In the genomic region with DNA sequence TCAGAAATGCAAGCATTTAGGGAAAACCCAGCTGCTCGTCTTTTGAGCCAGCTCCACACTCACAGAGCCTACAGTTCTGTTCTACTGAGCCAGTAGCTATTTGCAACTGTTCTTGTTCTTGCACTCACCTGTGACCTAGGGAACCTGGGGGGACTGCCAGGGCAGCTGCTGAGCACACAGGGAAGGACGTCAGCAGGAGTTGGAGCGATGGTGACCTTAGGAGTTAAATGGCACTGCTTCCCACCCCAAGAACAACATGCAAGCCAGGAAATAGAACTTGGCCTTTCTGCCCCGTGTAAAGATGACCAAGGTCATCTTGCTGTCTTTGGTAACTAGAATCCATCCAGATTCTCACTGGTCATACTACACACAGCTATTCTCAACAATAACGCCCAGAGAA, we compare ENCODE assay signal across 22 mouse cellular contexts.
DNase-seq lines count a peak whose midpoint lies in the region; TF ChIP-seq lines count a peak whose summit lies in the region.
"Had no signal": no experiment of that assay in that cellular context is flagged by ENCODE, and none has a peak within 500 bp of the region (broad histone marks: within the 10 kb centered on the region; RNA-seq: fewer than 3 reads in every experiment).

No protein-coding gene starts in this region.

- no peaks in the 10 kb centered on the region for H3K79me2 ChIP-seq in heart, adult 2 months (replicated peaks; ENCODE audit: control insufficient read depth, insufficient read depth, low read length)

- H3K9me3 ChIP-seq in heart, embryonic 10.5 days, result no peaks in the 10 kb centered on the region
- H3K9me3 ChIP-seq: embryonic facial prominence, embryonic 10.5 days; embryonic facial prominence, embryonic 12.5 days; forebrain, embryonic 13.5 days; G1E had no signal

- H3K4me3 ChIP-seq in gastrocnemius, adult 2 months, result no peak overlapping the region
- H3K4me3 ChIP-seq in heart, adult 2 months, result no peak overlapping the region
- no peak overlapping the region for H3K4me3 ChIP-seq in heart, embryonic 10.5 days
- H3K4me3 ChIP-seq in kidney, adult 2 months (ENCODE audit: insufficient read depth, low read depth, low read length), result no peak overlapping the region
- H3K4me3 ChIP-seq: embryonic facial prominence, embryonic 10.5 days; embryonic facial prominence, embryonic 12.5 days; forebrain, embryonic 13.5 days had no signal

- H3K4me1 ChIP-seq in heart, adult 2 months (ENCODE audit: control insufficient read depth, insufficient read depth, low read length), result peaks cover 14% of the 10 kb centered on the region
- H3K4me1 ChIP-seq in heart, embryonic 10.5 days, result peaks cover 33% of the 10 kb centered on the region; the same call in 1 of the 2 replicates
- no peaks in the 10 kb centered on the region for H3K4me1 ChIP-seq in kidney, adult 2 months (ENCODE audit: control insufficient read depth, insufficient read depth, low read length)
- H3K4me1 ChIP-seq: forebrain, embryonic 13.5 days had no signal

- H3K9ac ChIP-seq in heart, adult 2 months (ENCODE audit: low read depth, low read length), result no peak overlapping the region
- H3K9ac ChIP-seq: embryonic facial prominence, embryonic 12.5 days; forebrain, embryonic 13.5 days had no signal

- peak overlapping the region; percentile 88 for H3K27ac ChIP-seq in gastrocnemius, adult 2 months
- H3K27ac ChIP-seq in heart, adult 2 months, result peak overlapping the region; percentile 15; the same call in 1 of the 2 replicates
- no peak overlapping the region for H3K27ac ChIP-seq in heart, embryonic 10.5 days
- no peak overlapping the region for H3K27ac ChIP-seq in kidney, adult 2 months (ENCODE audit: insufficient read depth, low read depth, low read length)
- H3K27ac ChIP-seq: embryonic facial prominence, embryonic 10.5 days; embryonic facial prominence, embryonic 12.5 days; forebrain, embryonic 13.5 days had no signal

- intact Hi-C loops in gastrocnemius, adult 2 months (cut with DNase I), result no loop called here
- intact Hi-C loops in gastrocnemius, postnatal 14 days (cut with DNase I; ENCODE audit: low total_unique reads), result no loop called here
- intact Hi-C loops in heart, adult 2 months (cut with DNase I), result no loop called here

- peak; percentile 58 for DNase-seq in gastrocnemius, adult 2 months
- DNase-seq in gastrocnemius, postnatal 14 days, result no peak
- DNase-seq in heart, adult 2 months, result no peak
- no peak for DNase-seq in heart, embryonic 10.5 days (ENCODE audit: low spot score)
- peak; percentile 14 for DNase-seq in kidney, postnatal 10 days
- no peak for DNase-seq in kidney, adult 2 months
- peak; percentile 68 for DNase-seq in skeletal muscle tissue, adult 2 months (ENCODE audit: low read depth, low spot score)
- DNase-seq: adrenal gland, adult 8-10 months; adrenal gland, postnatal 14 days; adrenal gland, postnatal 36 days; B cell, adult 2 months; cerebellum, adult 11-12 months; cerebellum, adult 2 months; cerebellum, adult 9-10 months; cerebellum, postnatal 10 days; cerebellum, postnatal 25 days had no signal

- TF ChIP-seq EP300 in heart, adult 2 months (IDR thresholded peaks at IDR 0.05; ENCODE audit: insufficient read depth, low read depth, low read length), result no peak

- H3K36me3 ChIP-seq in heart, adult 2 months (ENCODE audit: control insufficient read depth, insufficient read depth, low read length), result peaks cover 8% of the 10 kb centered on the region; the same call in 1 of the 2 replicates
- H3K36me3 ChIP-seq in heart, embryonic 10.5 days, result peaks cover 60% of the 10 kb centered on the region
- H3K36me3 ChIP-seq in kidney, adult 2 months (ENCODE audit: control insufficient read depth, insufficient read depth, low read length), result no peaks in the 10 kb centered on the region
- H3K36me3 ChIP-seq: embryonic facial prominence, embryonic 10.5 days had no signal

- no peak for TF ChIP-seq CTCF in gastrocnemius, adult 2 months (IDR thresholded peaks at IDR 0.05)
- no peak for TF ChIP-seq CTCF in heart, adult 2 months (IDR thresholded peaks at IDR 0.05)
- TF ChIP-seq CTCF in kidney, adult 2 months (conservative IDR thresholded peaks at IDR 0.05; ENCODE audit: insufficient read depth, insufficient read length, low read depth, low read length), result no peak

- H3K27me3 ChIP-seq in heart, adult 2 months (ENCODE audit: control insufficient read depth, insufficient read depth, low read length), result no peaks in the 10 kb centered on the region
- H3K27me3 ChIP-seq in heart, embryonic 10.5 days (ENCODE audit: insufficient read depth, poor library complexity, severe bottlenecking), result no peaks in the 10 kb centered on the region
- no peaks in the 10 kb centered on the region for H3K27me3 ChIP-seq in kidney, adult 2 months (replicated peaks; ENCODE audit: control insufficient read depth, insufficient read depth, low read length)
- H3K27me3 ChIP-seq: CH12.LX; embryonic facial prominence, embryonic 12.5 days; forebrain, embryonic 13.5 days; Patski had no signal

- 67% methylated on average over 5 of the region's 5 CpGs for WGBS in heart, adult 2 months
- 83% methylated on average over 5 of the region's 5 CpGs for whole genome bisulfite sequencing in heart, embryonic 10.5 days
- 72% methylated on average over 5 of the region's 5 CpGs for WGBS in kidney, adult 2 months

- TF ChIP-seq POLR2A in heart, adult 2 months (IDR thresholded peaks at IDR 0.05; ENCODE audit: insufficient read depth, low read depth, low read length), result no peak
- TF ChIP-seq POLR2A in kidney, adult 2 months (IDR thresholded peaks at IDR 0.05; ENCODE audit: low read depth, low read length), result no peak

Comparison
In these comparisons a context has a peak if more than half of its experiments do, and no peak if none do; other contexts are left out.
1. DNase-seq: peak in gastrocnemius, adult 2 months (single experiment), kidney, postnatal 10 days (single experiment) and skeletal muscle tissue, adult 2 months (single experiment); none in gastrocnemius, postnatal 14 days (single experiment), heart, adult 2 months (0 of 2), heart, embryonic 10.5 days (single experiment) and kidney, adult 2 months (single experiment).
2. H3K27ac ChIP-seq: peak in gastrocnemius, adult 2 months (single experiment) and heart, adult 2 months (single experiment); none in heart, embryonic 10.5 days (single experiment) and kidney, adult 2 months (single experiment).